Mouse (Mus musculus) cerebellum, adult 9-11 months (tissue): ENCODE results near the gene Trabd.

Experiments
- DNase-seq: peaks from one replicate; pipeline ENCODE4 v3.0.0; 2022

The Trabd gene

GRCm38 (mm10) chr15:89078208-89078836 is 3.4 kb downstream of the Trabd start:
- DNase-seq, result peak; percentile 59

GRCm38 (mm10) chr15:89083906-89084305 is 9.0 kb downstream of the Trabd start:
- no peak for DNase-seq

- DNase-seq, result peak; percentile 59
Observed at GRCm38 (mm10) chr15:89084826-89085225, 9.9 kb downstream of the Trabd start.

DNA sequence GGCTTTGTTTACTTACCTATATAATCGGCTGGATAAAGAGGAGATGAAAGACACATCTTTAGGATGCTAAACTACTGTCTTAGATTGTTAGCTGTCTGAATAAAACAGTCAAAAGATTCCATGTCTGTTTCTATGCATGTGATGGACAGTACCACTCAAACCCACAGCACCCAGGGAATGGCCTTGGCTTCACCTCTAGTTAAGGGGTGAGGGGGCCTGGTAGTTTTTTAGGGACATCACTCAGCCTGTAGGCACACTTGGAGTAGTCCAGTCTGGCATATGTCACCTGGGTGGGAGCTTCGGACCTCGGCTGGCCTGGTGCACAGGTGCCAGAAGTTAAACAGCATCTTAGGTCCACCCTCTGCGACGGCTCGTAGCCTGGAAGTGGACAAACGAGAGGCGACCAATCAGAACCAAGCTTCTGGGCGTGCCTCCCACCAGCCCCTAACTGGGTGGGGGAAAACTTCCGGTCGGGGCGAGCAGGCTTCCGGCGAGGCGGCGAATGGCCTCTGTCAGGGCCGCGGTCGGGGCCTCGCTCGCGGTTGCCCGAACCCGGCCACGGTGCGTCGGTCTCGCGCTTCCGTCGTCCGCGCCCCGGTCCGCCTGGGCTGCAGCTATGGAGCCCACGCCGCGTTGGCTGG is 13.8 kb downstream of the Trabd start, which contains the start of gene Selenoo:
Gene Selenoo, plus strand, starts transcription at position 478 of the 641 bp plus-strand sequence.
- peak; percentile 94 for DNase-seq

DNA sequence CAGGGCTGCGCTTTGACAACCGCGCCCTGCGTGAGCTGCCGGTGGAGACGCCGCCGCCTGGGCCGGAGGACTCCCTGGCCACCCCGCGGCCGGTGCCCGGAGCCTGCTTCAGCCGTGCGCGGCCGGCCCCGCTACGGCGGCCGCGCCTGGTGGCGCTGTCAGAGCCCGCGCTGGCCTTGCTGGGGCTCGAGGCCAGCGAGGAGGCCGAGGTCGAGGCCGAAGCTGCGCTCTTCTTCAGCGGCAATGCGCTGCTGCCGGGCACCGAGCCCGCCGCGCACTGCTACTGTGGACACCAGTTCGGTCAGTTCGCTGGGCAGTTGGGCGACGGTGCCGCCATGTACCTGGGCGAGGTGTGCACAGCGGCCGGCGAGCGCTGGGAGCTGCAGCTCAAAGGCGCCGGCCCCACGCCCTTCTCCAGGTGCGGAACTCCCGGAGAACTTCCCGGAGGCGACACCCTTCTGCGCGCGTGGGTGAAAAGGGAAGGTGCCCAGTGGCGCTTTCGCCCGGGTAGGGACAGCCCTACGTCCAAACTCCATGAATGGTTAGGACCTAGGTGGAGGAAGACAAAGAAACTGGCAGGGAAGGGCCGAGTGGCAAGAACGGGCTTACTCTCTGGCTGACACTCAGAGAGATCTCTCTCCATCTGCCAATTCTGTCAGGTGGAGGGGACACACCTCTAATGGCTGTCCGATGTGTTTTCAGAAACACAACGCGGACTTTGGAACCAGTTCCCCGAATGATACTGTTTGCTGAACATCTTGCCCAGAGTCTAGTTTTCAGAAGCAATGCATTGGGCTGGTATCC is 14.5 kb downstream of the Trabd start:
- peak; percentile 67 for DNase-seq

DNA sequence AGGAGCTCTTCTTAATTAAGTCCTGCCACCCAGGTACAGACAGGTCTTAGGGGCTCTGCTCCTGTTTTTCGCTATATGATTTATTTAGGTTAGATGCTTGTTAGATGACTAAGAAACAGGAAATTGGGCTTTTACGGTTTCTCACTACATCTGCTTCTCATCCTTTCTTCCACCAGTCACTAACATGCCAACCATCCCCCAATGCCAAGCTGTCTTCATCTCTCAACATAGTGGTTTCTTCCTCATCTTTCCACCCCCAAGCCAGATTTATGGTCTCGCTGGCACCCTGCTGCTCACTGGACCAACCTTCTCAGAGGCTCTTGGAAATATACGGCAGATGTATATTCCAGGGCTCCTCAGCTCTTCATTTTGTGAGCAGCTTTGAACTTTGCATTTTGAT is 15.7 kb downstream of the Trabd start:
- no peak for DNase-seq

GRCm38 (mm10) chr15:89092181-89092580 is 17.3 kb downstream of the Trabd start:
- DNase-seq, result no peak

- DNase-seq, result no peak
Observed at GRCm38 (mm10) chr15:89097450-89097849, 22.5 kb downstream of the Trabd start.

DNA sequence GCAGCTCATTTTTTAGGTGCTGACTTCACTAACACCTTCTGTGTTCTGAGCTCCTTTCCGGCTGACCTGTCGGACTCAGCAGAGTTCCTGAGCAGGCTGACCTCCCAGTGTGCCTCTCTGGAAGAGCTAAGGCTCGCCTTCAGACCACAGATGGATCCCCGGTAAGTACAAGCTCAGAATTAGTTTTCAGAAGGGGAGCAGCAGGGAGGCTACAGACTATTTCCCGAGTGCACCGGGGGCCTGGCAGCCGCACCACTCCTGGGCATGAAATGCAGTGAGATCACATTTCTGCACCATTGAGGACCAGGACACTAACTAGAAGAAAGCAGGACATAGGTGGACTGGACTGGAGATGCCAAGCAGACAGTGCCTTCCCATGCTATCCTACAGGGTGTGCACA is 23.7 kb downstream of the Trabd start:
- DNase-seq, result peak; percentile 88

GRCm38 (mm10) chr15:89100823-89101222 is 25.9 kb downstream of the Trabd start:
- DNase-seq, result no peak

- peak; percentile 60 for DNase-seq
Observed at GRCm38 (mm10) chr15:89102646-89103045, 27.7 kb downstream of the Trabd start.

- peak; percentile 87 for DNase-seq
Observed at GRCm38 (mm10) chr15:89103921-89104320, 29.0 kb downstream of the Trabd start.

DNA sequence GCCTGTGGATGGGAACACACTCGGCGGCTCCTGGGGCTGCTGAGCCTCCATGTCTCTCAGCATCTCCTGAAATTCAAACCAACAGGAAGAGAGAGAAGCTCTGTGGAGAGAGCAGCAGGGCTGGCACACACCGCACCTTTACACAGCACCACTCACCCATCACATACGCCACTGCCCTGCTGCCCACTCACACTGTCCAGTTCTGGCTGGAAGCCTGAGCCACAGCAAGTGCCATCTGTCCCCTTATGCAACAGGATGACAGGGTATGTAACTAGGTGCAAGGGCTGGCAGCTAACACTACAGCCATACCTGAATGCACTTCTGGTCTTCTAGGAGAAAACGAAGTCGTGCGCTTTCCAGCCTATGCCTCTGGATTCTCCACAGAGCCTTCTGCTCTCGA is 29.5 kb downstream of the Trabd start:
- peak; percentile 98 for DNase-seq

DNA sequence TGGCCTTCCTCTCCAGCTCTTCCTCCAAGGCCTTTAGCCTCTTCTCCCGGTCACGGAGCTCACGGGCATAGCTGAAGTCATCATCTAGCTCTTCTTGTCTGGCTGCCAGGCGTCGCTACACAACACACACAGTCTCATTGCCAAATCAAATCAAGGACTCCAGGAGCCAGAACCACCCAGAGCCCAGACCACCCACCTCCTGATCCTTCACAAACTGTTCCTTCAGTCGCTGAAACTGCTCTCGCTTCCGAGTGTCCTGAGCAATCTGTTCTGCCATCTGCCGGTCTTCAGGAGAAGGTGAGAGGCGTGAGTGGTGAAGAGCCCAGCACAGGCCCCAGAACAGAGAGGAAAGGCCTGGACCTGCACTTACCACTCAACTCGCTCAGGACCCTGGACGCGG is 31.1 kb downstream of the Trabd start:
- peak; percentile 93 for DNase-seq

- no peak for DNase-seq
Observed at GRCm38 (mm10) chr15:89106976-89107375, 32.1 kb downstream of the Trabd start.

GRCm38 (mm10) chr15:89110147-89110546 is 35.2 kb downstream of the Trabd start:
- DNase-seq, result peak; percentile 85

DNA sequence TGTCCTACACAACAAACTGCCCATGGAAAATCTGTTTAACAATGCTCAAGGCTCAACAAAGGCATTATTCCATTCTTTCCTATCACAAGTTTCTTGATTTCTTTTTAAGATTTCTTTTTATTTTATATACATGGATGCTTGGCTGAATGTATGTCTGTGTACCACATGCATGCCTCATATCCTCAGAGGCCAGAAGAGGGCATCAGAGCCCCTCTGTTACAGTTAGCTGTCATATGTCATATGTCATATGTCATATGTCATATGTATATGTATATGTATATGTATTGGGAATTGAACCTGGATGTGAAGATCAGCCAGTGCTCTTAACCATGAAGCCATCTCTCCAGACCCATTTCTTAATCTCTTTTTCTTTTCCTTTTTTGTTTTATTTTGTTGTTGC is 43.1 kb downstream of the Trabd start:
- no peak for DNase-seq

- peak; percentile 95 for DNase-seq
Observed at GRCm38 (mm10) chr15:89122649-89123366, 47.9 kb downstream of the Trabd start, which contains the start of gene Tubgcp6. TSS of gene Tubgcp6 (minus strand) at chr15:89123112.

- DNase-seq, result peak; percentile 78
Observed at GRCm38 (mm10) chr15:89123595-89123994, 48.7 kb downstream of the Trabd start.

DNA sequence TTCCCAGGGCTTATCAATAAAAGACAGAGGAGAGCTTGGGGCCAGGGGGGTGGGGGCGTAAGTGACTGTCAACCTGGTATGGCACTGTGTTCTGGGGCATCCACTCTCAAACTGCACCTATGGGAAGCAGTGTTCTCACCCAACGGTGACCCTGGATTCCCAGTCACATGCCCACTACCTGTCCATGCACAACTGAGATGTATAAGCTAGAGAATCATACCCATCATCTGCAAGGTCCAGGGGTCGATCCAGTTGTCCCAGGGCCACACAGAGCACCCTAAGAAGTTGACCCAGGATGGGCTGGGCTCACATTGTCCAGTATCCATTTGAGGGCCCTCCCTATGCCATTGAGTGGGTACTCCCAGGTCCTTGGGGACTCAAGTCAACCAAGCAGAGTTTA is 49.4 kb downstream of the Trabd start:
- peak; percentile 43 for DNase-seq

GRCm38 (mm10) chr15:89125351-89125750 is 50.4 kb downstream of the Trabd start:
- peak; percentile 54 for DNase-seq

GRCm38 (mm10) chr15:89126622-89127021 is 51.7 kb downstream of the Trabd start:
- DNase-seq, result peak; percentile 56

DNA sequence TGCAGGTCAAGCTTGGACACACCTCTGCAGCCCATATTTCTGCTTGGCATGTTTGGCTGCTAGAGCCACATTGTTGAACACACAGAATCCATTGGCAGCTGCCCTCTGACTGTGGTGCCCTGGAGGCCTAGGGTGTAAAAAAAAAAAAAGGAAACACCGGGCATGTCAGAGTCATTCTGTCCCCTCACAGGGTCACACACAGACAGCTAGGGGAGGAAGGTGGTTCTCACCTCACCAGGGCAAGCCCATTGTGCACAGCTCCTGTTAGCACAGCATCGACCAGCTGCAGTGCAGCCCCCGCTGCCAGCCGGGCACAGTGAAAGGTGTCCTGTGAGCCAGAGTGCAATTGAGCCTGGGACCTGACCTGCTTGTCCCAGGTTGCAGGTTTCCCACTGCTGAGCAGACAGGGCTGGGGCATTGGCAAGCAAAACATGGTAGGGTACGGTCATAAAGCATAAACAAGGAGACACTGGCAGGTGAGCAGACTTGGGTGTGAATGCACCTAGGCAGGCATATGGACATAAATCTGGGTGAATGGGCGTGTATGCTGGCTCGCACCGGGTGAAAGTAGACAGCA is 52.5 kb downstream of the Trabd start:
- DNase-seq, result peak; percentile 61
